Mouse (Mus musculus): ENCODE data around the gene Ap2a2. TPM values are rescaled to one million over a fixed set of nuclear protein-coding genes. Genes with fewer than 3 reads are reported as not detected.

The Ap2a2 gene
- polyA plus RNA-seq (2012; rRNA removed) = 35.1 and 70.7 TPM in 2 replicates

- DNase-seq (ENCODE audit: low read depth) = peak; percentile 99
- TF ChIP-seq CTCF (IDR thresholded peaks at IDR 0.05; ENCODE audit: borderline replicate concordance, extremely low read depth, insufficient read depth, insufficient read length) = no peak
- TF ChIP-seq POLR2A (IDR thresholded peaks at IDR 0.05; ENCODE audit: borderline replicate concordance, extremely low read depth, insufficient read depth, insufficient read length, poor library complexity, severe bottlenecking) = peak; percentile 99
These were observed at the start of gene Ap2a2 for GRCm38 (mm10) chr7:141561682-141562391. Gene Ap2a2, plus strand, starts transcription at chr7:141562173.

GRCm38 (mm10) chr7:141517638-141518037 lies 44.3 kb upstream of the Ap2a2 start:
- no peak for DNase-seq (ENCODE audit: low read depth)
- no peak for TF ChIP-seq CTCF (IDR thresholded peaks at IDR 0.05; ENCODE audit: borderline replicate concordance, extremely low read depth, insufficient read depth, insufficient read length)
- TF ChIP-seq POLR2A (IDR thresholded peaks at IDR 0.05; ENCODE audit: borderline replicate concordance, extremely low read depth, insufficient read depth, insufficient read length, poor library complexity, severe bottlenecking) = no peak

GRCm38 (mm10) chr7:141518296-141518695 lies 43.7 kb upstream of the Ap2a2 start:
- no peak for DNase-seq (ENCODE audit: low read depth)
- TF ChIP-seq CTCF (IDR thresholded peaks at IDR 0.05; ENCODE audit: borderline replicate concordance, extremely low read depth, insufficient read depth, insufficient read length) (no peak), POLR2A (IDR thresholded peaks at IDR 0.05; ENCODE audit: borderline replicate concordance, extremely low read depth, insufficient read depth, insufficient read length, poor library complexity, severe bottlenecking) (no peak)

GRCm38 (mm10) chr7:141518926-141519325 lies 43.0 kb upstream of the Ap2a2 start:
- TF ChIP-seq CTCF (IDR thresholded peaks at IDR 0.05; ENCODE audit: borderline replicate concordance, extremely low read depth, insufficient read depth, insufficient read length) (no peak), POLR2A (IDR thresholded peaks at IDR 0.05; ENCODE audit: borderline replicate concordance, extremely low read depth, insufficient read depth, insufficient read length, poor library complexity, severe bottlenecking) (no peak)
- DNase-seq (ENCODE audit: low read depth) = no peak

GRCm38 (mm10) chr7:141519795-141520194 lies 42.2 kb upstream of the Ap2a2 start:
- TF ChIP-seq CTCF (IDR thresholded peaks at IDR 0.05; ENCODE audit: borderline replicate concordance, extremely low read depth, insufficient read depth, insufficient read length) (no peak), POLR2A (IDR thresholded peaks at IDR 0.05; ENCODE audit: borderline replicate concordance, extremely low read depth, insufficient read depth, insufficient read length, poor library complexity, severe bottlenecking) (no peak)
- no peak for DNase-seq (ENCODE audit: low read depth)

GRCm38 (mm10) chr7:141523007-141523406 lies 39.0 kb upstream of the Ap2a2 start:
- DNase-seq (ENCODE audit: low read depth) = no peak
- TF ChIP-seq POLR2A (IDR thresholded peaks at IDR 0.05; ENCODE audit: borderline replicate concordance, extremely low read depth, insufficient read depth, insufficient read length, poor library complexity, severe bottlenecking) (no peak), CTCF (IDR thresholded peaks at IDR 0.05; ENCODE audit: borderline replicate concordance, extremely low read depth, insufficient read depth, insufficient read length) (no peak)

GRCm38 (mm10) chr7:141524271-141524670 lies 37.7 kb upstream of the Ap2a2 start:
- no peak for TF ChIP-seq CTCF (IDR thresholded peaks at IDR 0.05; ENCODE audit: borderline replicate concordance, extremely low read depth, insufficient read depth, insufficient read length)
- no peak for TF ChIP-seq POLR2A (IDR thresholded peaks at IDR 0.05; ENCODE audit: borderline replicate concordance, extremely low read depth, insufficient read depth, insufficient read length, poor library complexity, severe bottlenecking)
- DNase-seq (ENCODE audit: low read depth) = no peak

- TF ChIP-seq POLR2A (IDR thresholded peaks at IDR 0.05; ENCODE audit: borderline replicate concordance, extremely low read depth, insufficient read depth, insufficient read length, poor library complexity, severe bottlenecking) (no peak), CTCF (IDR thresholded peaks at IDR 0.05; ENCODE audit: borderline replicate concordance, extremely low read depth, insufficient read depth, insufficient read length) (peak; percentile 88)
- peak; percentile 90 for DNase-seq (ENCODE audit: low read depth)
These were observed 37.0 kb upstream of the Ap2a2 start for GRCm38 (mm10) chr7:141524760-141525579.

GRCm38 (mm10) chr7:141525580-141525925 lies 36.4 kb upstream of the Ap2a2 start:
- DNase-seq (ENCODE audit: low read depth) = no peak
- no peak for TF ChIP-seq CTCF (IDR thresholded peaks at IDR 0.05; ENCODE audit: borderline replicate concordance, extremely low read depth, insufficient read depth, insufficient read length)
- no peak for TF ChIP-seq POLR2A (IDR thresholded peaks at IDR 0.05; ENCODE audit: borderline replicate concordance, extremely low read depth, insufficient read depth, insufficient read length, poor library complexity, severe bottlenecking)

GRCm38 (mm10) chr7:141535570-141535969 lies 26.4 kb upstream of the Ap2a2 start:
- TF ChIP-seq POLR2A (IDR thresholded peaks at IDR 0.05; ENCODE audit: borderline replicate concordance, extremely low read depth, insufficient read depth, insufficient read length, poor library complexity, severe bottlenecking) (no peak), CTCF (IDR thresholded peaks at IDR 0.05; ENCODE audit: borderline replicate concordance, extremely low read depth, insufficient read depth, insufficient read length) (no peak)
- no peak for DNase-seq (ENCODE audit: low read depth)

- DNase-seq (ENCODE audit: low read depth) = no peak
- TF ChIP-seq CTCF (IDR thresholded peaks at IDR 0.05; ENCODE audit: borderline replicate concordance, extremely low read depth, insufficient read depth, insufficient read length) (no peak), POLR2A (IDR thresholded peaks at IDR 0.05; ENCODE audit: borderline replicate concordance, extremely low read depth, insufficient read depth, insufficient read length, poor library complexity, severe bottlenecking) (no peak)
These were observed 23.0 kb upstream of the Ap2a2 start for GRCm38 (mm10) chr7:141538852-141539555.

All from brain, embryonic 14.5 days (tissue).